Mouse (Mus musculus) CH12.LX (cell line): ENCODE measurements around the gene Tmem229b. TPM values are rescaled to one million over a fixed set of nuclear protein-coding genes. Genes with fewer than 3 reads are reported as not detected.
A peak's percentile ranks its signal among the peaks of the same experiment; 100 is the strongest.

ENCODE experiments used
- DNase-seq: peaks from one replicate; pipeline ENCODE4 v3.0.0-alpha.2; 2013; ENCODE audit errors: extremely low read depth
- H3K27ac ChIP-seq: 2 replicates; pipeline ENCODE4 v1.5.1; 2012; ENCODE audit warnings: low read depth, mild to moderate bottlenecking, control low read depth, moderate library complexity; ENCODE audit not compliant: insufficient read depth
- H3K27me3 ChIP-seq: replicated peaks from 2 replicates; pipeline ENCODE3; 2012; ENCODE audit warnings: inconsistent platforms
- H3K36me3 ChIP-seq, 2 experiments: replicated peaks in 1 of 2; 2 replicates each; pipeline versions ENCODE3 to v1.6.1; 2012; ENCODE audit warnings: inconsistent platforms in 1 of 2, low read length in 1 of 2, mild to moderate bottlenecking in 1 of 2, mixed read lengths in 1 of 2, moderate library complexity in 1 of 2; ENCODE audit not compliant: control insufficient read depth in 1 of 2, insufficient read depth in 1 of 2
- H3K4me1 ChIP-seq, 2 experiments: 2 replicates each; pipeline ENCODE4 v1.6.1; 2012; ENCODE audit warnings: inconsistent platforms in 1 of 2, moderate library complexity in 1 of 2; ENCODE audit not compliant: insufficient read depth in 2 of 2, control insufficient read depth in 1 of 2
- H3K4me2 ChIP-seq: 2 replicates; pipeline ENCODE4 v1.6.1; 2012; ENCODE audit warnings: low read depth, mild to moderate bottlenecking, control low read depth; ENCODE audit not compliant: poor library complexity, insufficient read depth, severe bottlenecking
- H3K4me3 ChIP-seq, 3 experiments: fragments of 150-350 bp in 1 of 3; sonication (generic) in 1 of 3; replicated peaks in 1 of 3; 2 replicates each; pipeline versions ENCODE3 to v1.5.1; 2011 to 2012; ENCODE audit warnings: low read depth in 2 of 3, low read length in 2 of 3, mild to moderate bottlenecking in 2 of 3, moderate library complexity in 2 of 3, control low read depth in 1 of 3, improper control_type of control experiment in 1 of 3, inconsistent platforms in 1 of 3, mixed read lengths in 1 of 3; ENCODE audit not compliant: poor library complexity in 1 of 3
- H3K79me2 ChIP-seq: replicated peaks from 2 replicates; pipeline ENCODE4 v1.6.1; 2012; ENCODE audit warnings: mild to moderate bottlenecking, moderate library complexity; ENCODE audit not compliant: control insufficient read depth, poor library complexity, insufficient read depth, severe bottlenecking; ENCODE audit errors: extremely low read depth
- H3K9ac ChIP-seq: 2 replicates; pipeline ENCODE4 v1.6.1; 2012; ENCODE audit warnings: low read depth, mild to moderate bottlenecking, control low read depth, moderate library complexity; ENCODE audit not compliant: insufficient read depth
- H3K9me3 ChIP-seq: replicated peaks from 2 replicates; pipeline ENCODE3; 2012; ENCODE audit warnings: low read length, inconsistent platforms, mixed read lengths
- BHLHE40 ChIP-seq: IDR thresholded peaks from 2 replicates; pipeline ENCODE4 v1.6.1; 2011; ENCODE audit warnings: mild to moderate bottlenecking, low read depth, low read length, improper control_type of control experiment
- CHD1 ChIP-seq: IDR thresholded peaks from 2 replicates; pipeline ENCODE4 v1.6.1; 2012; ENCODE audit warnings: low read depth, low read length, improper control_type of control experiment, inconsistent platforms
- CTCF ChIP-seq, 2 experiments: IDR thresholded peaks in 1 of 2; conservative IDR thresholded peaks in 1 of 2; 2 replicates each; pipeline ENCODE4 v1.5.1; 2011 to 2012; ENCODE audit warnings: low read depth in 2 of 2, low read length in 2 of 2, improper control_type of control experiment in 1 of 2, inconsistent platforms in 1 of 2, mild to moderate bottlenecking in 1 of 2, moderate library complexity in 1 of 2
- ELF1 ChIP-seq: IDR thresholded peaks from 2 replicates; pipeline ENCODE4 v1.6.1; 2014; ENCODE audit warnings: low read depth, mild to moderate bottlenecking, inconsistent platforms, low read length, improper control_type of control experiment
- EP300 ChIP-seq: IDR thresholded peaks from 2 replicates; pipeline ENCODE4 v1.6.1; 2011; ENCODE audit warnings: low read length, improper control_type of control experiment
- GABPA ChIP-seq: IDR thresholded peaks from 2 replicates; pipeline ENCODE4 v1.6.1; 2012; ENCODE audit warnings: low read depth, low read length, improper control_type of control experiment, inconsistent platforms; ENCODE audit not compliant: insufficient replicate concordance
- HCFC1 ChIP-seq: IDR thresholded peaks from 2 replicates; pipeline ENCODE4 v1.6.1; 2012; ENCODE audit warnings: low read depth, mild to moderate bottlenecking, inconsistent platforms, low read length, improper control_type of control experiment
- KAT2A ChIP-seq: IDR thresholded peaks from 2 replicates; pipeline ENCODE4 v1.6.1; 2012; ENCODE audit warnings: low read length, improper control_type of control experiment, inconsistent platforms; ENCODE audit not compliant: insufficient replicate concordance
- MAZ ChIP-seq: IDR thresholded peaks from 2 replicates; pipeline ENCODE4 v1.6.1; 2012; ENCODE audit warnings: low read depth, mild to moderate bottlenecking, inconsistent platforms, low read length, improper control_type of control experiment, moderate library complexity
- MEF2A ChIP-seq: IDR thresholded peaks from 2 replicates; pipeline ENCODE4 v1.6.1; 2014; ENCODE audit warnings: low read depth, mild to moderate bottlenecking, inconsistent platforms, low read length, improper control_type of control experiment, borderline replicate concordance
- MXI1 ChIP-seq: IDR thresholded peaks from 2 replicates; pipeline ENCODE4 v1.6.1; 2011; ENCODE audit warnings: mild to moderate bottlenecking, low read depth, low read length, improper control_type of control experiment
- NRF1 ChIP-seq: IDR thresholded peaks from 2 replicates; pipeline ENCODE4 v1.6.1; 2014; ENCODE audit warnings: low read depth, mild to moderate bottlenecking, inconsistent platforms, low read length, improper control_type of control experiment, moderate library complexity
- PAX5 ChIP-seq: IDR thresholded peaks from 2 replicates; pipeline ENCODE4 v1.6.1; 2012; ENCODE audit warnings: low read length, inconsistent platforms, mixed read lengths
- POLR2AphosphoS2 ChIP-seq: IDR thresholded peaks from 2 replicates; pipeline ENCODE4 v1.6.1; 2011; ENCODE audit warnings: low read depth, low read length, improper control_type of control experiment
- RAD21 ChIP-seq: IDR thresholded peaks from 2 replicates; pipeline ENCODE4 v1.6.1; 2011; ENCODE audit warnings: low read depth, mild to moderate bottlenecking, low read length, improper control_type of control experiment, moderate library complexity
- SIN3A ChIP-seq: IDR thresholded peaks from 2 replicates; pipeline ENCODE4 v1.6.1; 2012; ENCODE audit warnings: low read length, improper control_type of control experiment, inconsistent platforms
- SMC3 ChIP-seq: IDR thresholded peaks from 2 replicates; pipeline ENCODE4 v1.6.1; 2011; ENCODE audit warnings: low read depth, low read length, improper control_type of control experiment
- TBP ChIP-seq: conservative IDR thresholded peaks from 2 replicates; pipeline ENCODE4 v1.6.1; 2011; ENCODE audit warnings: low read depth, low read length, improper control_type of control experiment
- TCF12 ChIP-seq: IDR thresholded peaks from 2 replicates; pipeline ENCODE4 v1.6.1; 2014; ENCODE audit warnings: low read depth, mild to moderate bottlenecking, inconsistent platforms, low read length, improper control_type of control experiment
- UBTF ChIP-seq: IDR thresholded peaks from 2 replicates; pipeline ENCODE4 v1.6.1; 2012; ENCODE audit warnings: low read depth, mild to moderate bottlenecking, inconsistent platforms, low read length, improper control_type of control experiment, moderate library complexity
- USF1 ChIP-seq: IDR thresholded peaks from 2 replicates; pipeline ENCODE4 v1.6.1; 2014; ENCODE audit warnings: low read depth, mild to moderate bottlenecking, inconsistent platforms, low read length, improper control_type of control experiment
- ZC3H11A ChIP-seq: IDR thresholded peaks from 2 replicates; pipeline ENCODE4 v1.6.1; 2012; ENCODE audit warnings: low read depth, mild to moderate bottlenecking, inconsistent platforms, low read length, improper control_type of control experiment
- ZMIZ1 ChIP-seq: IDR thresholded peaks from 2 replicates; pipeline ENCODE4 v1.6.1; 2012; ENCODE audit warnings: low read depth, mild to moderate bottlenecking, inconsistent platforms, low read length, improper control_type of control experiment
- ZNF384 ChIP-seq: IDR thresholded peaks from 2 replicates; pipeline ENCODE4 v1.6.1; 2012; ENCODE audit warnings: low read depth, low read length, improper control_type of control experiment, inconsistent platforms
- dilution Hi-C: fragments of 300-500 bp; cut with MboI; formaldehyde crosslinking; loops from 2 replicates; pipeline ENCODE4 v1.14.3; 2020; ENCODE audit warnings: low sequenced_read_pairs; ENCODE audit not compliant: extremely low pct_unique_long_range_greater_than_20kb, extremely low pct_ligation_motif_present
- in situ Hi-C: fragments of 300-500 bp; cut with MboI; formaldehyde crosslinking; loops from 3 replicates; pipeline ENCODE4 v1.14.3; 2019; ENCODE audit warnings: low sequenced_read_pairs, low pct_ligation_motif_present, low pct_unique_long_range_greater_than_20kb, mixed read lengths
- polyA plus RNA-seq: library from polyadenylated mRNA; unstranded; fragments of >175 nt; gene quantifications from 2 replicates; pipeline ENCODE4 v1.2.1, GENCODE M21; 2012; ENCODE audit warnings: low read depth; ENCODE audit not compliant: insufficient read length
- total RNA-seq, 2 experiments: library from RNA; depleted of rRNA; stranded (reverse); fragments of 300-350 nt in 1 of 2; fragments of >200 nt in 1 of 2; gene quantifications; 2 replicates each; pipeline ENCODE4 v1.2.3; 2012 to 2014

Tmem229b gene
- total and polyA plus RNA-seq, 3 experiments, result 41.7 to 129 (median 66.5) TPM

DNA sequence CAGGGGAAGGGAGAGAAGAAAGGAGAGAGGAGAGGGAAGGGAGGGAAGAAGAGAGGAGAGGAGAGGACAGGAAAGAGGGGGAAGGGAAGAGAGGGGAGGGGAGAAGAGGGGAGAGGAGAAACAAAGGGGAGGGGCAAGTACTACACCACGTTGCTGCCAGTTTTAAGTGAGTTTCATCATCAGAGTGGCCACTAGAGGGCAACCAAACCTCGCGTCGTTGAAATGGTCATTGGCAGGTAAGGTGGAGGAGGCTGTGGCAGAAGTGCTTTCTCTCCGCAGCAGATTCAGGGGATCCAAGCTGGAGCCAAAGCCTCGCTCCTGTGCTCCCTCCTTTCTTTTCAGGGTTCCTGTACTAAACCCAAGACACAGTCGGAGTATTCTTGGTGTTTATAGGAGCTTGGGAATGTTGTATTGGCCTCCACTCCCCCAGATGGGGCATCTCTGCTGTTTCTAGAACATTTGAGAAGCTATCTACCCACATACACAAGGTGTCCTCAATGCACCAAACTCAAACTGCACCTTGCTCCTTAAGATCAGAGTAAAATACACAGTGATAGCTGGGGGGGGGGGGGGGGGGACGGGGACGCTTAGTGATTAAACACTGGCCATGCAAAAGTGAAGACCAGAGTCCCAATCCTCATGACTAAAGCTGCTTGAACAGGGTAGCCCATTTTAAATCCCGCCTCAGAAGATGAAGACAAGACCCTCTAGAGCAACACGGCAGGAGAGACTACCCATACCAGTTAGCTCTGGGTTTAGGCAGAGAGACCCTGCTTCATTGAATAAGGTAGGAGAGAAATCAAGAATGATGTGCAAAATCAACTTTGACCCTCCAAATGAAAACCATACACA is 89.0 kb downstream of the Tmem229b start (continued):
- TF ChIP-seq NRF1, result peak; percentile 14; the same call in 1 of the 2 replicates
- no peak for TF ChIP-seq PAX5
- 0 out of 2 replicates have a peak, but pooled peaks have one; percentile 26 for TF ChIP-seq TCF12
- TF ChIP-seq MEF2A, result peak; percentile 24; the same call in 1 of the 2 replicates
- peak; percentile 84 for TF ChIP-seq SIN3A
- no peak for TF ChIP-seq CHD1
- TF ChIP-seq ELF1, result no peak
- TF ChIP-seq UBTF, result no peak
- TF ChIP-seq, all 38 proteins: peak for 18

DNA sequence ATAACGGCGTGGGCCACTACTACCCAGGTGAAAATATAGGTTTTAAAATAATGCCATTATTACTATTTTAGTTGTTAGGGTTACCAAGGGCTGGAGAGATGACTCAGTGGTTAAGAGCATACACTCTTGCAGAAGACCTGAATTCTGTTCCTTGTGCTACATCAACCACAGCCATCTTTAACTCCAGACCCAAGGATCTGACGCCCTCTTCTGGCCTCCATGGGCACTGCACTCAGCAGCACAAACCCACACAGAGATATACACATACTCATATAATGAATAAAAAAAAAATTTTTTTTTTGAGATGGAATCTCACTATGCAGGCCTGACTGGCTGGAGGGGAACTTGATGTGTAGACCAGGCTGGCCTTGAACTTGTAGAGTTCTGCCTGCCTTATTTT is 91.1 kb downstream of the Tmem229b start:
- no peak for DNase-seq
- Histone ChIP-seq H3K4me1 (peaks cover 0 to 10% of the 10 kb centered on the region in 2 experiments; a peak in 2 of 4 replicates), H3K79me2 (no peaks in the 10 kb centered on the region), H3K9ac (no peak overlapping the region), H3K27ac (no peak overlapping the region), H3K4me2 (no peak overlapping the region), H3K4me3 (no peak overlapping the region), H3K9me3 (no peaks in the 10 kb centered on the region), H3K36me3 (no peaks in the 10 kb centered on the region), H3K27me3 (no peaks in the 10 kb centered on the region)
- in situ Hi-C loops (no loop called here), dilution Hi-C loops (no loop called here)
- peak; percentile 13 to 29; a peak in 2 of 4 replicates for TF ChIP-seq CTCF (conservative IDR thresholded peaks at IDR 0.05 in 1 of 2, IDR thresholded peaks at IDR 0.05 in 1 of 2; ENCODE audit: low read depth in 2 of 2, low read length in 2 of 2)
- no peak for TF ChIP-seq USF1

DNA sequence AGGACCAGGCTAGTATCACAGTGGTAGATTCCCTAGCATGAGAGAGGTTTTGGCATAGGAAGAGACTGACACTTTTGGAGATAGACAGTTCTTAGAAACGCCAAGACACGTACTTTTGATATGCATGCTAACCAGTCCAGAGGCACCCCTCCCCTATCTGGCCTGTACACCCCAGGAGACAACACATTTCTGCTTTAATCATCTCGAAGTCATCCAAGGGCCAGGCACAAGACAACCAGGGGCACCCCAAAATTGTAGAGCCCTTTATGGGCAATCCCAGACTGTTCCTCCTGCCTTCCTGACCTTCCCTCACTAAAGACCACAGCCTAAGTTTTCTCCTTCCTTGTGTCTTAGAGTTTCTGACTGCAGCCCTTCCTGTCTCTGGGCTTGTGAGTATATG is 91.9 kb downstream of the Tmem229b start:
- Histone ChIP-seq H3K9ac (no peak overlapping the region), H3K4me2 (no peak overlapping the region)

More for the DNA sequence above, 91.9 kb downstream of the Tmem229b start:
- Histone ChIP-seq H3K4me1 (peaks cover 0 to 10% of the 10 kb centered on the region in 2 experiments; a peak in 2 of 4 replicates), H3K36me3 (no peaks in the 10 kb centered on the region), H3K79me2 (no peaks in the 10 kb centered on the region), H3K27me3 (no peaks in the 10 kb centered on the region), H3K9me3 (no peaks in the 10 kb centered on the region), H3K4me3 (no peak overlapping the region), H3K27ac (no peak overlapping the region)
- in situ Hi-C loops, result no loop called here
- dilution Hi-C loops, result no loop called here
- no peak for DNase-seq
- no peak for TF ChIP-seq EP300
- TF ChIP-seq USF1, result no peak
- no peak for TF ChIP-seq CHD1
- no peak for TF ChIP-seq SIN3A
- no peak for TF ChIP-seq BHLHE40
- TF ChIP-seq POLR2AphosphoS2, result no peak
- TF ChIP-seq ELF1, result no peak
- TF ChIP-seq SMC3, result no peak
- TF ChIP-seq ZC3H11A, result no peak
- no peak for TF ChIP-seq ZNF384
- no peak for TF ChIP-seq TBP
- TF ChIP-seq ZMIZ1, result no peak
- no peak for TF ChIP-seq MAZ
- TF ChIP-seq MXI1, result no peak
- TF ChIP-seq RAD21, result no peak
- no peak for TF ChIP-seq PAX5
- TF ChIP-seq GABPA, result no peak
- no peak for TF ChIP-seq TCF12
- no peak for TF ChIP-seq HCFC1
- TF ChIP-seq KAT2A, result no peak
